Mouse (Mus musculus) ES-E14 (cell line): ENCODE data around the gene Nr2f2. TPM values are rescaled to one million over a fixed set of nuclear protein-coding genes. Genes with fewer than 3 reads are reported as not detected.

Experiments used
- DNase-seq: peaks from one replicate; pipeline ENCODE4 v3.0.0-alpha.2; 2013; ENCODE audit warnings: low read depth, low spot score
- H3K27ac ChIP-seq: 2 replicates; pipeline ENCODE4 v1.5.1; 2012; ENCODE audit warnings: low read depth, mild to moderate bottlenecking, low read length, moderate library complexity, mixed read lengths; ENCODE audit not compliant: poor library complexity, insufficient read depth, severe bottlenecking
- H3K36me3 ChIP-seq: 2 replicates; pipeline ENCODE4 v1.6.1; 2012; ENCODE audit warnings: mild to moderate bottlenecking, low read length, moderate library complexity, mixed read lengths; ENCODE audit not compliant: control insufficient read depth, poor library complexity, insufficient read depth, severe bottlenecking
- H3K4me1 ChIP-seq, 2 experiments: fragments of 150-350 bp in 1 of 2; sonication (generic) in 1 of 2; 2 replicates each; pipeline ENCODE4 v1.6.1; 2012; ENCODE audit warnings: low read length in 2 of 2, mild to moderate bottlenecking in 1 of 2, mixed read lengths in 1 of 2; ENCODE audit not compliant: control insufficient read depth in 2 of 2, insufficient read depth in 2 of 2, poor library complexity in 1 of 2
- H3K4me3 ChIP-seq, 2 experiments: fragments of 150-350 bp in 1 of 2; sonication (generic) in 1 of 2; 2 replicates each; pipeline ENCODE4 v1.5.1; 2012; ENCODE audit warnings: low read length in 2 of 2, low read depth in 1 of 2, mild to moderate bottlenecking in 1 of 2, mixed read lengths in 1 of 2; ENCODE audit not compliant: insufficient read depth in 1 of 2, poor library complexity in 1 of 2, severe bottlenecking in 1 of 2
- H3K9ac ChIP-seq: 2 replicates; pipeline ENCODE4 v1.6.1; 2012; ENCODE audit warnings: low read depth, mild to moderate bottlenecking, low read length, mixed read lengths; ENCODE audit not compliant: poor library complexity, insufficient read depth, severe bottlenecking
- H3K9me3 ChIP-seq: fragments of 150-350 bp; sonication (generic); 2 replicates; pipeline ENCODE4 v1.6.1; 2012; ENCODE audit warnings: low read depth, mild to moderate bottlenecking, low read length; ENCODE audit not compliant: control insufficient read depth, insufficient read depth
- CHD2 ChIP-seq: IDR thresholded peaks from 2 replicates; pipeline ENCODE4 v1.6.1; 2014; ENCODE audit warnings: mild to moderate bottlenecking, low read depth, low read length, inconsistent platforms
- HCFC1 ChIP-seq: IDR thresholded peaks from 2 replicates; pipeline ENCODE4 v1.6.1; 2012; ENCODE audit warnings: low read length, inconsistent platforms, borderline replicate concordance; ENCODE audit not compliant: insufficient read depth
- MAFK ChIP-seq: IDR thresholded peaks from 2 replicates; pipeline ENCODE4 v1.6.1; 2014; ENCODE audit warnings: mild to moderate bottlenecking, low read depth, low read length, inconsistent platforms; ENCODE audit not compliant: insufficient read depth
- ZC3H11A ChIP-seq: IDR thresholded peaks from 2 replicates; pipeline ENCODE4 v1.6.1; 2012; ENCODE audit warnings: low read depth, mild to moderate bottlenecking, inconsistent platforms, low read length, borderline replicate concordance
- ZNF384 ChIP-seq: IDR thresholded peaks from 2 replicates; pipeline ENCODE4 v1.6.1; 2012; ENCODE audit warnings: low read depth, low read length, inconsistent platforms
- in situ Hi-C, 2 experiments: fragments of 600-800 bp; cut with MboI; formaldehyde crosslinking; loops; one replicate each; pipeline ENCODE4 v1.15.1; 2025; ENCODE audit warnings: low sequenced_read_pairs in 2 of 2, inconsistent platforms in 1 of 2; ENCODE audit not compliant: unreplicated experiment in 2 of 2
- total RNA-seq: library from RNA; depleted of rRNA; stranded (reverse); fragments of 300-350 nt; gene quantifications from 2 replicates; pipeline ENCODE4 v1.2.3, GENCODE M21; 2012

Gene Nr2f2
- total RNA-seq, 1 experiment, result 1.3 TPM

DNA sequence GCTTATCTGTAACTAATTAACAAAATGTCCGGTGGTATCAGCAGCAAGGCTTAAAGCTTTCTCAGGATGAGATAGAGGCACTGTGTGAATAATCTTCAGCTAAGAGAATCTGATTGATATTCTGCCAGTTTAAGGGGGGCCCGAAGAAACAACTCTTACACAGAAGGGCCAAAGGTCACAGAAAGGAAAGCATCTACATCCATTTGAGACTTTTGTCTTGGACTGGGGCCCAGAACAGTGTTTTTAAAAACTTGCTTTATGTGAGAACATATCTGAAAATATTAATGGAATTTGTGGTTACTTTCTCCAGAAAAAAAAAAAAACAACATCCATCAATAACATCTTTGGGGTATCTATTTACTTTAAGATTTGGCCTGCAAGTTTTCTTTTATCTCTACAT, 38.9 kb upstream of the Nr2f2 start:
- H3K4me1 ChIP-seq, result no peaks in the 10 kb centered on the region
- H3K4me3 ChIP-seq, result no peak overlapping the region
- in situ Hi-C loops, result no loop called here
- no peak overlapping the region for H3K9ac ChIP-seq
- H3K9me3 ChIP-seq, result no peaks in the 10 kb centered on the region
- TF ChIP-seq HCFC1 (no peak), MAFK (no peak), ZNF384 (no peak), CHD2 (no peak), ZC3H11A (no peak)
- no peak for DNase-seq
- H3K36me3 ChIP-seq, result no peaks in the 10 kb centered on the region
- no peak overlapping the region for H3K27ac ChIP-seq

DNA sequence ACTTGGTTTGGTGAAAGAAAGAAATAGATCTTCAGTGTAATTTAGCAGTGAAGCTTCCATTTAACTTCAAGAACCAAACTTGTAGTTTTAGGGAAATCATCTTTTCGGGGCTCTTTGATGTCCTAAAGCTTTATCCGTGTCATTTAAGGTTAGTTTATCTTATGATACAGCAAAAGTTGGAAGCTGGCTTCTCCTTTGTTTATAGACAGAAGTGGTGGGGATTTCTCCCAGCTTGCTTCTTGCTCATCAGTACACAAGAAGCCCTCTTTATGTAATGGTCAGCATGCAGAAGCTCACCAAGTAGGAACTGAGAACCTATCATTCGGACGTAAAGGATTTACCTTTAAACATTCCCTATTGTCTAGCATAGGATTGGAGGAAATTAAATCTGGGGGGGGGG, 16.3 kb upstream of the Nr2f2 start:
- in situ Hi-C loops, result no loop called here
- Histone ChIP-seq H3K27ac (no peak overlapping the region), H3K9me3 (no peaks in the 10 kb centered on the region), H3K4me1 (no peaks in the 10 kb centered on the region), H3K36me3 (no peaks in the 10 kb centered on the region), H3K4me3 (no peak overlapping the region), H3K9ac (no peak overlapping the region)
- TF ChIP-seq CHD2, result no peak
- TF ChIP-seq ZC3H11A, result no peak
- no peak for TF ChIP-seq ZNF384
- no peak for TF ChIP-seq MAFK
- no peak for TF ChIP-seq HCFC1
- no peak for DNase-seq

- DNase-seq, result no peak
- no peak overlapping the region for H3K9ac ChIP-seq
- no peak overlapping the region for H3K4me3 ChIP-seq
- in situ Hi-C loops, result no loop called here
- TF ChIP-seq HCFC1 (no peak), CHD2 (no peak), MAFK (no peak), ZC3H11A (no peak), ZNF384 (no peak)
- no peak overlapping the region for H3K27ac ChIP-seq
- H3K9me3 ChIP-seq, result no peaks in the 10 kb centered on the region
- no peaks in the 10 kb centered on the region for H3K4me1 ChIP-seq
- no peaks in the 10 kb centered on the region for H3K36me3 ChIP-seq
These were observed 15.1 kb upstream of the Nr2f2 start for GRCm38 (mm10) chr7:70381409-70382244.

DNA sequence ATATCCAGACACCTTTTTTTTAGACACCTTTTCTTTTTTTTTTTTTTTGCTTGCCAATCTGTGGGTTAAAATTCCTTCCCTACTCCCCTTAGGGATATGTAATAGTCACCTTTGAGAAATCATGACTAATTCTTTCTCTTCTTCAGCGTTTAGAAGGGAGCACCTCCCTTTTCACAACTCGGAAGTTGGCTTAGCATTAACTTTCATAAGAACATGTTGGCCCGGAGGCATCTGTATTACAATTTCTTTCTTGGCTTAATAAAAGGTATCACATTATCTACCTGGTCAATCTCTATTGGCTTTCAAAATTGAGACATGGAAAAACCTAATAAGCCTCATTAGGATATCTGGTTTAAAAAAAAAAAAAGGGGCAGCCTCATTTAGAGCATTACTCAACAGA, 14.4 kb upstream of the Nr2f2 start:
- H3K9ac ChIP-seq, result no peak overlapping the region
- no peak overlapping the region for H3K4me3 ChIP-seq
- H3K27ac ChIP-seq, result no peak overlapping the region
- H3K9me3 ChIP-seq, result no peaks in the 10 kb centered on the region
- DNase-seq, result no peak
- no peak for TF ChIP-seq HCFC1
- TF ChIP-seq MAFK, result no peak
- TF ChIP-seq ZC3H11A, result no peak
- TF ChIP-seq ZNF384, result no peak
- TF ChIP-seq CHD2, result no peak
- H3K4me1 ChIP-seq, result no peaks in the 10 kb centered on the region
- H3K36me3 ChIP-seq, result no peaks in the 10 kb centered on the region
- in situ Hi-C loops, result no loop called here

GRCm38 (mm10) chr7:70380246-70380645, 13.7 kb upstream of the Nr2f2 start:
- H3K4me3 ChIP-seq, result no peak overlapping the region

More at GRCm38 (mm10) chr7:70380246-70380645, 13.7 kb upstream of the Nr2f2 start:
- no peak overlapping the region for H3K27ac ChIP-seq
- H3K9ac ChIP-seq, result no peak overlapping the region
- no peaks in the 10 kb centered on the region for H3K36me3 ChIP-seq
- no peaks in the 10 kb centered on the region for H3K4me1 ChIP-seq
- no peak for DNase-seq
- in situ Hi-C loops, result no loop called here
- H3K9me3 ChIP-seq, result no peaks in the 10 kb centered on the region
- TF ChIP-seq MAFK (no peak), CHD2 (no peak), ZNF384 (no peak), ZC3H11A (no peak), HCFC1 (no peak)
